Mouse (Mus musculus): ENCODE data around the gene Tesmin. TPM values are rescaled to one million over a fixed set of nuclear protein-coding genes. Genes with fewer than 3 reads are reported as not detected.
A peak's percentile ranks its signal among the peaks of the same experiment; 100 is the strongest.

The Tesmin gene
- polyA plus RNA-seq, 1 experiment from 2014 or later, result 0.17 TPM

DNA sequence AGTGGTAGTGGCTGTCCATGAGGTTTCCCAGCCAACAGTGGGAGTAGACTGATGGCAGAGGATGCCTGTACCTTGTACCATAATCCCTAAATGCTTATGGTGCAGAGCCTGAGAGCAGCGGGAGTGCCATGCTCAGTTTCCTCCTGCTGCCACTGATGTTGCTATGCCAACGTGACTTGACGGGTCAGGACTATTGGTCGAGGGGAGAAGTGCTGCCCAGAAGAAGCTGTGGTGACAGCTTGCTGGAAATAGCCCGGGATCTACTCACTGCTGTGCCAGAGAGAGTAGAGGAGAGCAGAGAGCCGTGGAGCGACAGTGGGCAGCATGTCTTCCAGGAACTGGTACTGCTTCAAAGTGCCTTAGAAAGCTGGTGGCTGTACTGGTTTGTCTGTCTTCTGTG lies 13.3 kb downstream of the Tesmin start:
- no peak for DNase-seq (ENCODE audit: extremely low spot score, low spot score)
- Histone ChIP-seq H3K36me3 (replicated peaks) (no peaks in the 10 kb centered on the region), H3K4me1 (no peaks in the 10 kb centered on the region), H3K4me3 (no peak overlapping the region), H3K9me3 (no peaks in the 10 kb centered on the region; the same call in 1 of the 2 replicates), H3K27ac (no peak overlapping the region), H3K27me3 (ENCODE audit: poor library complexity, severe bottlenecking) (no peaks in the 10 kb centered on the region)
- WGBS, result 66% methylated on average over 7 of the region's 7 CpGs

GRCm38 (mm10) chr19:3402390-3402789 lies 13.7 kb downstream of the Tesmin start:
- Histone ChIP-seq H3K4me3 (no peak overlapping the region), H3K27ac (no peak overlapping the region), H3K4me1 (no peaks in the 10 kb centered on the region), H3K27me3 (ENCODE audit: poor library complexity, severe bottlenecking) (no peaks in the 10 kb centered on the region), H3K36me3 (replicated peaks) (no peaks in the 10 kb centered on the region), H3K9me3 (no peaks in the 10 kb centered on the region; the same call in 1 of the 2 replicates)
- 90% methylated on average over 6 of the region's 6 CpGs for WGBS
- no peak for DNase-seq (ENCODE audit: extremely low spot score, low spot score)

DNA sequence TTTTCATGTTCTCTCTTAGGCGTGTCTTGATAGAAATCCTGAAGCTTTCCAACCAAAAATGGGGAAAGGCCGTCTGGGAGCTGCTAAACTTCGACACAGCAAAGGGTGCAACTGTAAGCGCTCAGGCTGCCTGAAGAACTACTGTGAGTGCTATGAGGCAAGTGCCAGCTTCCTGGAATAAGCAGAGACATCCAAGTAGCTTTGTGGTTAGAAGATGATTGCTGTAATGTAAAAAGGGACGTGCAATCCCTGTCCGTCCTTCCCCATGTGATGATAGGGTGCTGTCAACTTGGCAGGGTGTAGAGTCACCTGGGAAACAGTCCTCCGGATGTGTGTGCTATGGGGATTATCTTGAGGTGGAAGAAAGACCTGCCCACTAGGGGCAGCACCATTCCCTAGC lies 15.4 kb downstream of the Tesmin start:
- H3K4me3 ChIP-seq, result no peak overlapping the region
- H3K9me3 ChIP-seq, result no peaks in the 10 kb centered on the region; the same call in 1 of the 2 replicates
- 0 out of 2 replicates have a peak, but pooled peaks cover 2% of the 10 kb centered on the region for H3K4me1 ChIP-seq
- no peaks in the 10 kb centered on the region for H3K36me3 ChIP-seq (replicated peaks)
- no peak for DNase-seq (ENCODE audit: extremely low spot score, low spot score)
- no peak overlapping the region for H3K27ac ChIP-seq
- H3K27me3 ChIP-seq (ENCODE audit: poor library complexity, severe bottlenecking), result no peaks in the 10 kb centered on the region
- WGBS, result 86% methylated on average over 7 of the region's 7 CpGs

DNA sequence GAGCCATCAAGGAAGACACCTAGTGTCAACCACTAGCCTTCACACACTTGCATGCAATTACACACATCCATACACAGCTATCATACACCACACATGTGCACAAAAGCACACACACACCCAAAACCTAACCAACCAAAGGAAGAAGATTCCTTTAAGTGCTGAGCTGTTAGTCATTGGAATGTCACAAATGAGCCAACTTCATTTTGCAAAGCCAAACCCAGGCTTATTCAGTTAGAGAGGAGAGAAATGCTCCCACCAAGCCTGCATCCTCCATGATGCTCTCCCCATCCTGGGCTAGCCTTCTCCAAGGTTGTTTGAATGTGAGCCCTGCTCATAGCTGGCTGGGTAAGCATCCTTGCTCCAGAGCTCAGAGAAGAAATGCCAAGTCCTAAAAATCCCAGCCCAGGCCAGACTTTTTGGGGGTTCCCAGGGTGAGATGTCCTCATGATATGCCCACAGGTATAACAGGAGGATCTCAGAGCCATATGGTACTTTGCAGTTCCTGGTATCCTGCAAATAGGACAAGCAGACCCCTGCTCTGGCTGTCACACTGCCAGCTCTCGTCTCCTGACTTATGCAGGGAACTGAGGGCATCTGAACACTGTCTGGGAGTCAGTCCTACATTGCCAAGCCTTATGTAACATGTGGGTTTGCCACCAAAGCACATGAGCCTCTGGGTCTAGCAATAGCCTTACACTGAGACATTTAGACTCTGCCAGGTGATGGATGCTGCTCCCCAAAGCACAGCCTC lies 17.0 kb downstream of the Tesmin start:
- Histone ChIP-seq H3K27me3 (ENCODE audit: poor library complexity, severe bottlenecking) (no peaks in the 10 kb centered on the region), H3K4me1 (0 out of 2 replicates have a peak, but pooled peaks cover 2% of the 10 kb centered on the region), H3K9me3 (no peaks in the 10 kb centered on the region; the same call in 1 of the 2 replicates), H3K36me3 (replicated peaks) (no peaks in the 10 kb centered on the region), H3K27ac (no peak overlapping the region), H3K4me3 (no peak overlapping the region)
- WGBS, result 61% methylated on average over 1 of the region's 1 CpGs
- DNase-seq (ENCODE audit: extremely low spot score, low spot score), result no peak

GRCm38 (mm10) chr19:3414268-3414733 lies 25.6 kb downstream of the Tesmin start, which contains the start of gene Gal:
Gene Gal (minus strand): TSS chr19:3414544.
- Histone ChIP-seq H3K4me3 (peak within 1 kb of the TSS; percentile 48), H3K27ac (no peak within 1 kb of the TSS), H3K36me3 (replicated peaks) (no peaks in the 10 kb centered on the region), H3K4me1 (peaks cover 10% of the 10 kb centered on the region), H3K9me3 (peaks cover 7% of the 10 kb centered on the region; the same call in 1 of the 2 replicates), H3K27me3 (ENCODE audit: poor library complexity, severe bottlenecking) (peaks cover 48% of the 10 kb centered on the region)
- 5% methylated on average over 37 of the region's 37 CpGs for WGBS
- no peak for DNase-seq (ENCODE audit: extremely low spot score, low spot score)

DNA sequence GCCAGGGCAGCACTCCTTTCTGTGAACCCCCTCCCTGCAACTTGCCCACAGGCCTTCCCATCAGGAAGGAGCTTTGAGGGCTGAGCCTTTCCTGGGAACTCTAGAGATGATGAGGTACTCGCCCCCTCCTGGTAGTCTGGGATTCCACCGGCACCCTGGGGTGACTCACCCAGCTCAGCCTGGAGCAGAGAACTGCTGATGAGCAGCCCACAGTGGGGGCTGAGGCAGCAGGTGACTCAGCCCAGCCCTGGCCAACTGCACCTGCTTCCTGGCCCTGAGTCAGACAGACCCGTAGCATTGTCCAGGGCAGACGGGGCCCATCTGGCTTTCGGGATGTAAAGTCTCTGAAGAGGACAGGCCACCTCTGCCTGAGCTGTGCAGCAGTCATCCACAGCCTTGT lies 30.6 kb downstream of the Tesmin start:
- H3K4me1 ChIP-seq, result peaks cover 5% of the 10 kb centered on the region
- no peaks in the 10 kb centered on the region for H3K36me3 ChIP-seq (replicated peaks)
- no peak overlapping the region for H3K4me3 ChIP-seq
- peaks cover 7% of the 10 kb centered on the region; the same call in 1 of the 2 replicates for H3K9me3 ChIP-seq
- 53% methylated on average over 5 of the region's 5 CpGs for WGBS
- DNase-seq (ENCODE audit: extremely low spot score, low spot score), result no peak
- peaks cover 22% of the 10 kb centered on the region for H3K27me3 ChIP-seq (ENCODE audit: poor library complexity, severe bottlenecking)
- H3K27ac ChIP-seq, result no peak overlapping the region

- Histone ChIP-seq H3K4me1 (no peaks in the 10 kb centered on the region), H3K27ac (no peak overlapping the region), H3K9me3 (peaks cover 7% of the 10 kb centered on the region; the same call in 1 of the 2 replicates), H3K4me3 (no peak overlapping the region), H3K27me3 (ENCODE audit: poor library complexity, severe bottlenecking) (no peaks in the 10 kb centered on the region), H3K36me3 (replicated peaks) (no peaks in the 10 kb centered on the region)
- 70% methylated on average over 6 of the region's 6 CpGs for WGBS
- no peak for DNase-seq (ENCODE audit: extremely low spot score, low spot score)
Measured at GRCm38 (mm10) chr19:3422488-3422887, 33.8 kb downstream of the Tesmin start.

DNA sequence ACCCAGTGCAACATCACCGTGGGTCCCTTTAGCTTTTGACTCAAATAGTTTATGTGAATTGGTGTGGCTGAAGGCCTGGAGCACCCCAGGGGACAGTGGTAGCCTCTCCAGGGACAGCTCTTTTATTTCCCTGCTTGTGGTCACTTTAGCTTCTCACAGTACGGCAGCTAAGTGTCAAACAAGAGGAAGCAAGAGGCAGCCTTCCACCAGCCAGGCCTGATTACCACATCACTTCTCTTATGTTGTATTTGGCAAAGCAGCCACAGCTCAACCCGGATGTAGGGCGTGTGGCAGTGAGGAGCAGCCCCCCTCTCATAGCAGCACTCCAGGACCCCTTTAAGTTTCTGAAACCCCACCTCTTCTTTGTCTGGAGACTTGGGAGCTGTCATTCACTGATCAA lies 34.3 kb downstream of the Tesmin start:
- Histone ChIP-seq H3K36me3 (replicated peaks) (no peaks in the 10 kb centered on the region), H3K27me3 (ENCODE audit: poor library complexity, severe bottlenecking) (no peaks in the 10 kb centered on the region), H3K4me3 (no peak overlapping the region), H3K4me1 (no peaks in the 10 kb centered on the region), H3K27ac (no peak overlapping the region), H3K9me3 (peaks cover 7% of the 10 kb centered on the region; the same call in 1 of the 2 replicates)
- WGBS, result 71% methylated on average over 4 of the region's 4 CpGs
- DNase-seq (ENCODE audit: extremely low spot score, low spot score), result no peak

DNA sequence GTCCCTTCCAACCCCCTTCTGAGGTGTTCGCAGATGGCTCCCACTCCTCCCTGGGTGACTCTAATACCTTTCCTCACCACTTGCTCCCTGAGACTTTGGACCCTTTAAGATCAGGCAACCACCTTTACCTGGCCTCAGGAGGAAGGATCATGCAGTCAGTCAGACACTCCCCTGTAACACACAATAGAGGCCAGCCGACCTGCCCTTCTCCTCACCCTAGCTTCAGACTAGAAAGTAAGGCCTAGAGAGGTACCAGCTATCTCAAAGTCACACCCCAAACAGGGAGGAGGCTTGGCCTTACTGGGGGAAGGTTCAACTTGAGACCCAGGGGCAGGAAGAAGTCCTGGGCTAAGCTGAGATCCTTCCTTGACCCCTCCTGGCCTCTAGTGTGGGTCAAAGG lies 35.6 kb downstream of the Tesmin start:
- H3K27ac ChIP-seq, result no peak overlapping the region
- H3K4me1 ChIP-seq, result peaks cover 2% of the 10 kb centered on the region; the same call in 1 of the 2 replicates
- H3K9me3 ChIP-seq, result 0 out of 2 replicates have a peak, but pooled peaks cover under 1% of the 10 kb centered on the region
- H3K27me3 ChIP-seq (ENCODE audit: poor library complexity, severe bottlenecking), result no peaks in the 10 kb centered on the region
- no peak overlapping the region for H3K4me3 ChIP-seq
- WGBS, result 81% methylated on average over 2 of the region's 2 CpGs
- H3K36me3 ChIP-seq (replicated peaks), result no peaks in the 10 kb centered on the region
- no peak for DNase-seq (ENCODE audit: extremely low spot score, low spot score)

GRCm38 (mm10) chr19:3428057-3428830 lies 39.6 kb downstream of the Tesmin start:
- peaks cover 11% of the 10 kb centered on the region for H3K4me1 ChIP-seq
- H3K36me3 ChIP-seq (replicated peaks), result no peaks in the 10 kb centered on the region
- H3K9me3 ChIP-seq, result no peaks in the 10 kb centered on the region
- H3K4me3 ChIP-seq, result no peak overlapping the region
- no peak overlapping the region for H3K27ac ChIP-seq
- DNase-seq (ENCODE audit: extremely low spot score, low spot score), result no peak
- H3K27me3 ChIP-seq (ENCODE audit: poor library complexity, severe bottlenecking), result no peaks in the 10 kb centered on the region
- 89% methylated on average over 15 of the region's 15 CpGs for WGBS

DNA sequence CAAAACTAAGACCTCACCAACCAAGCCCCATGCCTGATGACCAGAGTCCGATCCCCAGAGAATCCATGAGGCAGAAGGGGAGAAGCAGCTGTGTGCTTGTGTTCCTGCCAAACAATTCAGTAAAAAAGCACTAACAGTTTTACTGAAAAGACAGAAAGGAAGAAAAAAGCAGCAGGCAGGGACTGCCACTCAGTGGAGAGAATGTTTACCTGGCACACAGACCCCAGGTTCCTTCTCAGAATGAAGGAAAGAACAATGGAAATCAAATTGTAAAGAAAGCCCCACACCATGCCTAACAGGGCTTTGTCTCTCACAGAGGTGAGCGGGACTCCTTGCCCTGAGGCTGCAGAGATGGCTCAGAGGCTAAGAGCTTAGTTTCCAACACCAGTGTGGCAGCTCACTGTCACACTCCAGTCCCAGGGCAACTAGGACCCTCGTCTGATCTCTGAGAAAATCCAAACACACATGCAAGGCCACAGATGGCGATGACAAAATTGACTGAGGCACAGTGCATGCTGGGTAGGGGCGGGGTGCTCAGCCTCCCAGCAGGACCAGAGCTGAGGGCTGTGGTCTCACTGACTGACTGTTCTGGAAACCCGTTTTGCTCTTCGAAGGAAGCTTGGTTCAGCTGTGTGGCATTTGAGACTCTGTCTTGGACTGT lies 40.6 kb downstream of the Tesmin start:
- Histone ChIP-seq H3K9me3 (no peaks in the 10 kb centered on the region), H3K27me3 (ENCODE audit: poor library complexity, severe bottlenecking) (no peaks in the 10 kb centered on the region), H3K36me3 (replicated peaks) (no peaks in the 10 kb centered on the region), H3K4me3 (no peak overlapping the region), H3K4me1 (peaks cover 22% of the 10 kb centered on the region), H3K27ac (peak overlapping the region; percentile 63; the same call in 1 of the 2 replicates)
- 56% methylated on average over 7 of the region's 7 CpGs for WGBS
- DNase-seq (ENCODE audit: extremely low spot score, low spot score), result no peak

DNA sequence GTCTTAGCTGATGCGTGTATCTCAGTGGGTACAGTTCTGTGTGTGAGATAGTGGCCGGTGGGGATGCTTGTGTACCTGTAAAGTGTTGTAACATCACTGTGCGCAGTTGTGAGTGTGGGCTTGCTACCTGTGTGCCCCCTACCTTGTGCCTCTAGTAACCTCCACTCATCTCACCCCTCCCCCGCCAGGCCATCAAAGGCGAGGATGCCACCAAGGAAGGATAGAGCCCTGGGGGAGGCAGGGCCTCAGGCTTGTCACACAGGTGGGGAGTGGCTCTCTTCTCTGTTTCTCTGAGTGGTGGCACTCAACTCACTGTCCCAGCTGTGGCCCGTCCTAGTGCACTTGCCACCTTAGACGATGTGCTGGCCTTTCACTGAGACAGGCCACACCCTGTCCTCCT lies 42.4 kb downstream of the Tesmin start:
- whole genome bisulfite sequencing, result 75% methylated on average over 7 of the region's 7 CpGs

More for the DNA sequence above, 42.4 kb downstream of the Tesmin start:
- DNase-seq (ENCODE audit: extremely low spot score, low spot score), result no peak
- no peak overlapping the region for H3K27ac ChIP-seq
- peaks cover 30% of the 10 kb centered on the region for H3K4me1 ChIP-seq
- H3K27me3 ChIP-seq (ENCODE audit: poor library complexity, severe bottlenecking), result no peaks in the 10 kb centered on the region
- H3K4me3 ChIP-seq, result no peak overlapping the region
- no peaks in the 10 kb centered on the region for H3K9me3 ChIP-seq
- no peaks in the 10 kb centered on the region for H3K36me3 ChIP-seq (replicated peaks)
